Mouse (Mus musculus) natural killer cell, adult 2 months (primary cell): Measurements from ENCODE around the gene Col5a1.

Experiments
- DNase-seq, 2 experiments: peaks; one replicate each; pipeline ENCODE4 v3.0.0; 2022; ENCODE audit warnings: low spot score in 2 of 2

Gene Col5a1

DNA sequence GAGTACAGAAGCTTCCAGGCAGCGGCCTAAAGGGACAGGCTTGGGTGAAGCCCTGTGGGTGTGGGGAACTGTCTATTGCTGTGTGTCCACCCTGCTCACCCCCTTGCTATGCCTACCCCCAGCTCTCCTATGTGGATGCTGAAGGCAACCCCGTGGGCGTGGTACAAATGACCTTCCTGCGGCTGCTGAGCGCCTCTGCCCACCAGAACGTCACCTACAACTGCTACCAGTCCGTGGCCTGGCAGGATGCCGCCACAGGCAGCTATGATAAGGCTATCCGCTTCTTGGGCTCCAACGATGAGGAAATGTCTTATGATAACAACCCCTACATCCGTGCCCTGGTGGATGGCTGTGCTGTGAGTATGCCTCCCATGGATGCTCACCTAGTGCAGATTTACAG is 146.2 kb downstream of the Col5a1 start:
- no peak for DNase-seq

DNA sequence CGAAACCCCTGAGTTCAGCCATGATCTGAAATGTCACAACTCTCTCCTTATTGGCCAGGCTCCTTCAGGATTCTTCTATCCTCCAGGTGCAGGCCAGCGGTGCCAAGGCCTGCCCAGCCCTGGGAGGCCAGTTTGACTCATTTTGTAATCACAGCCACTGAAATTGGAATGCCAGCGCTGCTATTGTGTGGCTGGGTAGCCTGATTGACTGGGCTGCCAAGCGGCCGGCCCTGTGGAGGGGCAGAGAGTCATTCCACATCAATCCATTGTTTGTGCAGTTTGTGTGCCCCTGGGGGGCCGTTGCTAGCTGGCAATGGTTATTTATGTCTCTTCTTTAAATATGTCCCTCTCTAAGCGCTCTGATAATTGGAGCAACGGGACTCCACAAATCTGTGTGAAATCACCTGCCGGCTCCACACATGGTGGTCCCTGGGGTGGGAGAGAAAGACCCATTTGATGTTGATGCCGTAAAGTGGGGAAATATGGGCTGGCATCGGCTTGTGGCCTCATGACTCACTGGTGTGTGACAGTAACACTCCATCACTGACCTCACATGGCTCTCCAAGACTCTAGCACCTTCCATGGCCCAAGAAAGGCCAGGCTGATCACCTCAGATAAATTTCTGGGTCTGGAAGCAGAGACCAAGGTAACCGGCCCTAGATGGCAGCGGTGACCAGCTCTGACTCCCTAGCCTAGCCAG is 147.9 kb downstream of the Col5a1 start:
- DNase-seq, result no peak

DNA sequence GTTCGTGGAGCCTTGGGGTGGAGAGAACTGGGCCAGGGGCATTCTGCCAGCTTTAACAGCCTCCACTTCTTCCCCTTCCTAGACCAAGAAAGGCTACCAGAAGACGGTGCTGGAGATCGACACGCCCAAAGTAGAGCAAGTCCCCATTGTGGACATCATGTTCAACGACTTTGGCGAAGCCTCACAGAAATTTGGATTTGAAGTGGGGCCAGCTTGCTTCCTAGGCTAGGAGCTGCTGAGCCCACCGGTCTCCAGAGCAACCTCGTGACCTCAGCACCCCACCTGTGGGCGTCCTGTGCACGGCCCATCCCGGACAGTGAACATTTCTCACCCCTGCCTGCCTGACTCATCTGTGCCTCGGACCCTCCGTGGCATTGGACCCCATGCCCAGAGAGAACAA is 150.6 kb downstream of the Col5a1 start:
- no peak for DNase-seq

DNA sequence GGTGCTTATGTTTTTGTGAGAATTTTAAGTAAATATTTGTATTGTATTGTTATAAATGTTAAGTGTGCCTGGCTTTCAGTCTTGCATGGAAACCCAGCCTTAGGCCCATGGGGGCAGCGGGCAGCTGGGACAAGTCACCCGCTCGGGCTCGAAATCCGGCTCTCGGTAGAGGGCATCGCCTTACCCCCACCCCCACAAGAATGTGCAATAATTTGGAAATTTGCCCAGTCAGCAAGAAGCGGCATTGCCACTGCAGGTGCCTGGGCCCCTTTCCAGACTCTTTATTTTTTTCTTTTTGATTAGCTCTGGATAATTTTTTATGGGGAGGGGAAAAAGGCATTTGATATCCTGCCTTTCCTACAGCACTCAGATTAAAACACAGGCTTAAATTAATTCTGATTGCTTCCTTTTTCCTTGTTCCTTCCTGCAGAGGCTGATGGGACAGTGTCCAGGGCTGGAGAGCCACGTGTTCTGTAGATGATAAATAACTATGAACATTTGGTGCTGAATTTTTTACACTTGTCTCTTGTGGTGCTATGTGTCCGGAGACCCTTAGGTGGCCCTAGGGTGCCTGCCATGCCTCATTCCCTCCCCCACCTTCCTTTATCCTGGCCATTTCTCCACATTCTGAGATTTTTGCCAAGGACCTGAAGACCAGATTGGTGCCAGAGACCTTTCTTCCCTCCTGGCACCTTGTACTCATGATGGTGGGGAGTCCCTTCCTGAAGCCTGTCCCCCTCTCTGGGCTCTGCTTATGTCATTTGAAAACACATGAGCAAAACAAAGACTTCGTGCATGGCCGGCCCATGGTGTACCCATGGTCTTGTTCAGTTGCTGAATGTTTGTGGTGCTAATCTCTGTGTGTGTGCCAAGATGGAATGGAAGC is 151.5 kb downstream of the Col5a1 start:
- no peak for DNase-seq

DNA sequence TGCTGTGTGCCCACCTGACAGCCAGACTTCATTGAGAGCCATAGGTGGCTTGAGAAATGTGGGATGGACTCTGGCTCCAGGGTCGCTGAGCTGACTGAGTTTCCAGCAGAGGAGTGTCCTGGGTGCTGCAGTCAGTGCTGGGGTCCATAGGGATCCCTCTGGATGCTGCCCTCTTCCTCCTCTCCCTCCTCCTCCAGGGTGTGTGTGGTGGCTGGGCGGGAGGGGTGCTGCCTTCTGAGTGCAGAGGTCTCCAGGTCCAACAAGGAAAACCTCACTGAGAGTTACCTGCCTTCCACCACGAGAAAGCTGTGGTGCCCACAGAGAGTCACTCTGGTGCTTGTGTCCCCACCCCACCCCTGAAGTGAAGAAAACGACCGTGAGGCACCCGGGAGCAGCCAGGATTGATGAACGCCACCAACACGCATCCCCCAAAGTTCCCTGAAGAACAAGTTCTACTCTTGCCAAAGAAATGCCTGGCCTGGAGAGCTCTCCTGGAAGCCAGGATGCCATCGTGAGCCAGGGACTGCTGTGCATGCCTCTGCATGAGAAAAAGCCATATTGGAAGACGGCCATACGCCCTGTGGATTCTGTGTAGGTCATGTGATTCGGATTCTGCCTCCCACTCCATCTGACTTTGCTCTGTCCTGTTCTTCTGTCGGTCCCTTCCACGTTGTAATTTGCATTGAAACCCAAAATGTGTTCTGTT is 152.3 kb downstream of the Col5a1 start:
- no peak for DNase-seq

DNA sequence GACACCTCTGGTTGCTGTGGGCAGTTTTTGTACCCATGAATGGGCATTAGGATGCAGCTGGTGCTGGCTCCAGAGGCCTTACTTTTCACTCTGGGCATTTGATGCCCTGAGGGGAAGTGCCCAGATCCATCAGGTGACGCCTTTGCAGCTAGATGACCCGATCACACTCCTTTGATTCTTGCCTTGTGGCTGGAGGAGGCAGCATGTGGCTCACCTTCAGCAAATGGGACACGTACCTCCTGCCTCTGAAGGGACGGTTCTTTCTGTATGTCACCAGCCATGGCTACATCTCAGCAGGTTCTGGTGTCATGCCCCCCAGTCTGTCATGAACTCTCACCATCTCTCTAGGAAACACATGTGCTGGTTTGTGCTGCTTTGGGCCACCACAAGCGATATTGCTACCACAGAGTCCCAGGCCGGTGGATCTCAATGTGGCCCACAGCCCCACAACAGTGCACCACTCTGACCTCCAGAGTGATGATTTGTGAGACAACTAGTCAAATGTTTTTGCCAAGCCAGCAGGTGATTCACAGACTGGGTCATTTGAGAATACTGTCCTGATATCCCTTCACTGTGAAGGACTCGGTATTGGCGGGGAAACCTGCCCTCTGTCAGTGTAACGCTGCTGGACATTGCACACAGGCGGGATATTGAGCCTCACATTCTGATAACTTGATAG is 153.6 kb downstream of the Col5a1 start:
- no peak for DNase-seq

DNA sequence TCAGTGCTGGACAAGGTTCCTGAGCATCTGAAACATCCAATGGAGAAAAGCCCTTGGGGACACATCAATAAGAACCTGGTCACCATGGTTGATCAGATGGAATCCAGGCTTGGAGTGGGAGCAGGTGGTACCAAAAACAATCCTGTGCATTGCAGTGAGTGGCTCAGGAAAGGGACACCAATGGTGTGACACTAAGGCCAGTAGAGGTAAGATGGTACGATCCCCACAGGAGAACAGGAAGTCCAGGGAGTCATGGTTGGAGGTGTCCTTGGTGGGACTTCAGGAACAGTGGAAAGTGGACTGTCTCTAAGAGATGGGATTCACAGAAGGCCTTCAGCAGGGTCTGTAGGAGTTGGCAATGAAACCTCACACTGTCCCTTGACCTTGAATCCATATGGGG is 154.2 kb downstream of the Col5a1 start:
- DNase-seq, result no peak

DNA sequence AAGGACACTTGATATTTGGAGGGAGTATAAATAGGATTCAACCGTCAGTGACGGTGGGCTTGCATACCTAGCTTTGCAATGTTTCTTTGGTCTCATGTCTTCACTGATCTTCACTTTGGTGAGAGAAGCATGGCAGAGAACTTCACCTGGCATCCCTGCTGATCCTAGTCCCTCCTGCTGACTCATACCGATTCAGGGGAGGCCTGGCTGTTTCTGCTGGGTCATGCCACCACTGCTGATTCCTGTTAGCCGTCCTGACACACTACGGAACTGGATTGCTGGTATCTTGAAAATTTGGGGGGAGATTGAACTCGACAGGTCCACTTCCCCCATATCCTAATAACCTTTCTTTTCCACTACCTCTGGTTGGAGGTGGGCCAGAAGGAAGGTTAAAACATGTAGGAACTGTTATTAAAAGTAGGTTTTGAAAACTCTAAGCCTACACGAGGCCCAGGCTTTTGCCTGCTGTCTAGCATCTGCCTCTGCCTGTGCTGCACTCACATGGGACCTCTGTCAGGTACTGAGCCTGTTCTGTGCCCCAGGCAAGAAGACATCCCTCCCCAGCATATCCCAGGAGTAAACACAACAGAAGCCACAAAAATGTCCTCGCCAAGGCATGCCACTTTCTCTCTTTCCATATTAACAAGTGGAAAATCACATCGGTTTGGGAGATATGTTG is 158.8 kb downstream of the Col5a1 start:
- DNase-seq, result no peak

DNA sequence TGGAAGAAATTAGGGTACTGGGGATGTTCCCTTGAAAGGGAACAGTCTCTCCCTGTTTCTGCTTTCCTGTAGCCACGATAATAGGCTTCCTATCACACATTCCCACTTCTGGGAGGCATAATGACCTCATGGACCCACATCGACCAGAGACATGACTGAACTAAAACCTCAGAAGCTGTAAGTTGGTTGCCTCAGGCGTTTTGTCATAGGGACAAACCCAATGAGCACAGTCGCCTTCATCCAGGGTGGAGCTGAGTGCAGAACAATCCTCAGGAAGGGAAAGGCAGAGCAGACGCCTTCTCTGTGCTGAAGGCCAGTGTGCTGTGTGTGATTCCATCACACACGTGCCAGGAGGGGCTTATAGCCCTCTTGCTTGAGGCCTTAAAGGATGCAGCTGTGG is 160.1 kb downstream of the Col5a1 start:
- no peak for DNase-seq

DNA sequence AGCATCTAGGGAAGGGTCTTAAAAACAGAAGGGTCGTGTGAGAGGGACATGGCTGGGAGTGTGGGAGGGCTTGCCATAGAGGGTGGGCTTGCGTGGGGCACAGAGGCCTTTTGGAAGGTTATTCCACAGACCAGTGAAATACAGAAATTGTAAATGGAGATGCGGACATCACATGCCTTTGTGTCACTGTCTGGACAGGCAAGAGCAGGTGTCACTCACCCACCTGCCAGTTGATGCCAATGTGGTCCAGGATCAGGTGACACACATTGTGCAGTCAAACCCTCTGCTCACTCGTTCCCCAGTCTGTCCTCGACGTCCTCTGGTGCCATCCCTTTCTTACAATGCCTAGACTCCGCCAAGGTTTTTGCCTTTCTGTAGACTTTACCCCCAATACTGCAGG is 160.9 kb downstream of the Col5a1 start:
- no peak for DNase-seq

DNA sequence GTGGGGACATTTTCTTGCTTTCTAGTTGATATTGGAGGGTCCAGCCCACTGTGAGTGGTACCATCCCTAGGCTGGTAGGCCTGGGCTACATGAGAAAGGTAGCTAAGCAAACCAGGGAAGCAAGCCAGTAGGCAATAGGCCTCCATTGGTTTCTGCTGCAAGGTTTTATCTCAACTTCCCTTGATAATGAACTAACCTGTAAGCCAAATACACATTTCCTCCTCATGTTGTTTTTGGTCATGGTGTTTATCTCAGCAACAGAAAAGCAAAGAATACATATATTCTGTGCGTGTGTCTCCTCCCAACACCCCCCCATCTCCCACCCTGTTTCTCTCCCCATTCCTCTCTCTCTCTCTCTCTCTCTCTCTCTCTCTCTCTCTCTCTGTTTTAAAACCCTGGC is 173.7 kb downstream of the Col5a1 start:
- DNase-seq, result no peak

DNA sequence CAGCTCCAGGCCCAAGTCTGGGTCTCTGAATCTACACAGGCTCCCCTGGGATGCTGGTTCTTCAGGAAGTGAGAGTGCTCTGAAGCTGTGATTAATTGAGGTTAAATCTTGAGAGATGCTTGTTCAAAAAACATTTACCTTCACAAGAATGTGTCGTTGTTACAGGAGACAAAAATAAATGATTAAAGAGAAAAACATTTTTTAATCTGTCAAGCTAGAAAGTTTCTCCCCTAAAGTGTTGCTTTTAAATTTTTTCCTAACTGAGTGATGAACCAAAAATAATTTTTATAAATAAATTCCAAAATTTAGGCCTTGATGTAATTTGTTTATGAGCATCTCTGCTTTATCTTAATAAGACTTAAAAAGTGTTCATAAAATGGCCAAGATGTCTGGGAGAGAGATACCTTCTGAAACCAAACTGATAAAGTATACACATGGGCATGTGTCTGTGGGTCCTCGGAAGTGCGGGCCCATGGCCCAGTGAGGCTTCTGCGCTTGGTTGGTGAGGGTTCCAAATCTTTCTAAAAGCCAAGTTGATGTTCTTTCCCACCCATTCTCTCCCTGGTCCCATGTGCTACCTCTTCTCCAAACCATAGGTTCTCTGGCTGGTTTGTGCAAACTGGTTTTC is 177.6 kb downstream of the Col5a1 start:
- no peak for DNase-seq

DNA sequence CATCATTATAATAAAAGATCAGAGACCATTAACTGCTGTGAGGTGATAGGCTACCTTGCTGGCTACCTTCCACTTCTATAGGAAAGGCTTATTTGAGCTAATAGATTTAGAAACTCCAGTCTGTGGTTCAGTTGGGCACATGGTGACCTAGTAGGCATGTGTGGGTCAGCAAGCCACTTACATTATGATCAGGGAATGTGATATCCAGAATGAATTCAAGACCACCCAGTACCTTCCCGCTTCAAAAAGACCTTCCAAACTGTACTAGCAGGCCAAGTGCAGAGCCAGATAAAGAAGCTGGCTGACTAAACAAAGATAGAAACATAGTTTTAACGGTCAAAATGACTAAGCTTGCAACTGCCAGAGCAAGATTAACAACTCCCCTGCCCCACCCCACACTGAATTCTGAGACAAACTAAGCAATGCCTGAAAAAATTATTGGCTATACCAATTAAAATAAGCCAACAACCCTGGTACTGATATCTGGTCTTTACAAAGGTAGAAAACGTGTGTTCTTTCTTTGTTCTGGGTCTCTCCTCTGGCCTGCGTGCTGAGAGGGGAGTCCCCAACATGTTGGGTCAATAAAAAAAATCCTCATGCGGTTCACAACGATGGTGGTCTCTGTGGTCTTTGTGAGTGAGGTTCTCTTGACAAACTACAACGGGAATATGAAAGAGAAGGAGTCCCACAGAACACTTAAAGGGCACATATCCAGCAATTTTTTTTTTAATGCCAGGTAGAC is 178.3 kb downstream of the Col5a1 start:
- DNase-seq, result no peak

DNA sequence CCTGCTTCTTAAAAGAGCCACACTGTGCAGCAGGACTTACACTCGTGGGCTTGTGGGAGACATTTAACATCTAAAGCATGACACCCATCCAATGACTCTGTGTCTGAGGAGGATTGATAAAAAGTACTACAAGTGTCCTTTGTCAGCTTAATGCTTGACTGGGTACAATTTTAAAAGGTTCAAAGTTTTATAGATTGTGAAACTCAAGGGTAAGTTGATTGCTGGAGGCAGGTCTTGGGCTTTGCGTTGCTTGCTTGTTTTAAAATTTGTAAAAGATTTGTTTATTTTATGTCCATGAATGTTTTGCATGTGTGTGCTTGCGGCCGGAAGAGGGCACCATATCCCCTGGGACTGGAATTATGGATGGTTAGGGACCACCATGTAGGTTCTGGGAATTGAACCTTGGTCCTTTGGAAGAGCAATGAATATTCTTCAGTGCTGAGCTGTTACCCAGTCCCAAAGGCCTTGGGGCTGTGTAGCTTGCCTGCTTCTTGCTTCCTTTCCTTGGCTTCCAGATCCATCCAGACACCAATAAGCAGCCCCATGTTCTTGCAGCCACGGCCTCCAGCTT is 178.9 kb downstream of the Col5a1 start:
- DNase-seq, result no peak

DNA sequence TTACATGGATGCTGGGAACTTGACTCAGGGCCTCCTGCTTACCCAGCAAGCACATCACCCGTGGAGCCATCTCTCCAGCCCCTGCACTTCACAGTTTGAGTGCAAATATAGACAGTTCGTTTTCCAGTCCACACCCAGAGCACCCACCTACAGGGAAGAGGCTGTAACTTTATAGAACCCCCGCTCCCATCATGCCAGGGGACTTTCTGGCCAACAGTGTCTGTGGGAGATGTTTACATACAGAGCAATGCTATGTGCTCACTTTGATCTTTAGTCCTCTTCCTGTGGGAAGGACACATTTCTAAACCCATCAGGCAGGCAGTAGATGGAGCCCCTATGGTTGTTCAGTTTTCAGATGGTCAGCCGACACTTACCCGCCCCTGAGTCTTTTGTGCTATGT is 180.5 kb downstream of the Col5a1 start:
- no peak for DNase-seq

DNA sequence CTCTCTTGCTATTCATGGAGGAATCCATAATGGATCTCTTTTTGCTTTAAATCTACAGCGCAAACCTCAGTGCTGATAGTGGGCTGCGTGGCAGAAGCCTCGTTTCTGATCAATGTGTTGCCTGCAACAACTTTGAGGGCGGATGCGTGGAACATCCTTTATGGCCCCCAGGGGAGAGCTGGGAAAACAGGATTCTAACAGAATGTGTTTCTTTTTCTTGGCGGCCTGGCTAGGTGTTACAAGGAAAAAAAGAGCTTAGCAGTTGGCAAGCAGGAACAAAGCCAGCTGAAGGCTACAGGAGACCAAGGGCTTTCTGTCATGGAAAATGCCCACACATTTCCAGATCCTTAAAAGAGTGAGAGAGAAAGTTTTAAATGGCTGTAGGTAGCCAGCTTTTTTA is 180.9 kb downstream of the Col5a1 start:
- DNase-seq, result no peak

DNA sequence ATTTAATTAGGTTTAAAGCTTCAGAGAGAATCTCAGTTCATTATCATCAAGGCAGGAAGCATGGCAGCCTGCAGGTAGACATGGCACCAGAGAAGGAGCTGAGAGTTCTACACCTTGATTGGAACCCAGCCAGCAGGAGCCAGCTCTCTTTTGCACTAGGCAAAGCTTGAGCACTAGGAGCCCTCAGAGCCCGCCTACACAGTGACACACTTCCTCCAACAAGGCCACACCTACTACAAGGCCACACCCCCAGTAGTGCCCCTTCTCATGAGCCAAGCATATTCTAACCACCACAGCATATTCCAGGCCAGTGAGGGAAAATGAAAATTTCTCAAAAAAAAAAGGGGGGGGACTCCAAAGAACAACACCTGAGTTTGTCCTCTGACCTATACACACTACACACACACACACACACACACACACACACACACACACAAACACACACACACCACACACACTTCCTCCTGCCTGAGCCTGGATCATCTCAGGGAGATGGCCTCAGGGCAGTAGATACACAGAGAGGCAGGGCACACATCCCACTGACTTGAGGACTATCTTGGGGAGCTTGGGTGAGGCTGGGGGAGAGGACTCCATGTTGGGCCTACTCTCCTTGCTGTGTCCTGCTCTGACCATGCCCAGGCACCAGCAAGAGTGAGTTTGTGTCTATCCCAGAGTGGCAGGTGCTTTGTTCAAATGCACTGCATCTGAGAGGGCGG is 181.8 kb downstream of the Col5a1 start:
- DNase-seq, result no peak

DNA sequence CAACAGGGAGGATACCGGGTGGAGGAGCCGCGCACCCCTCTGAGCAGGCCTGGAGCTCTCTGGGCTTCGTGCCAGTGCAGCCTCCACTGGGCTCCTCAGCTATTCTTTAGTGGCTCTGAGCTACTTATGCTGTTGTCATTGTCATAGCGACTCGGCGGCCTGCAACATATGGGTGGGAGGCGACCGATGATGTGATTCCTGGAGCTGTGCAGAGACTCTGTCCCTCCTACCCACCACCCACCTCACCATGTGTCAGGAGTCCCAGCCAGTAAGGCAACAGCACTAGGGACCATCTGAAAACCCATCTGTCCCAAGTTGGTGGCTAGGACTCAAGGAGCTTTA is 182.3 kb downstream of the Col5a1 start:
- no peak for DNase-seq

DNA sequence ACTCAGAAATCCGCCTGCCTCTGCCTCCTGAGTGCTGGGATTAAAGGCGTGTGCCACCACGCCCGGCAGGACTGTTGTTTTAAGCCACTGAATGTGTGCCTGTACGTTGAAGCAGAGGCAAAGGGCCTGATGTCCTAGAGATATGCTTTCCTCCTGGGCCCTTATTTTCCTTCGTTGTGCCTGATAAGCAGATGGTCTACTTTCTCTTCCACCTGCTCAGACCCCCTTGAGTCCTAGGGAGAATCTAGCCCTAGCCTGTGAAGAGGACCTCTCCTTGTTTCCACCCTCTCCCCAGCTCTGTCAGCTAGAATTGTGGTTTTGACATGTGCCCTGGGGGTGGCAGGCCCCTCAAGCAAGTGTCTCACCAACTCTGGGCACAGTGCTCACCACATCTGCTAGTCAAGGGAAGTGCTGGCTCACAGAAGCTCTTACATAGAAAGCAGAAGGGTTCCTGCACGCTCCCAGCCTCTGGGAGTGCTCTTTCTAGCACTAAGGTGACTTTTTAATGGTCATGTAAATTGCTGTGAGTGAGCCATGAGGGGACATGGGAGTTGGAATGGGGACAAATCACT is 189.5 kb downstream of the Col5a1 start:
- no peak for DNase-seq
